Mouse (Mus musculus) Muller cell, postnatal 12 days (primary cell): Measurements from ENCODE around the gene Mdk.

Experiments used
- DNase-seq: peaks from one replicate; pipeline ENCODE4 v3.0.0-alpha.2; 2015; ENCODE audit errors: inconsistent ontology term

The Mdk gene

GRCm38 (mm10) chr2:91958701-91959457 is 26.8 kb upstream of the Mdk start:
- peak; percentile 53 for DNase-seq

GRCm38 (mm10) chr2:91958049-91958448 is 26.0 kb upstream of the Mdk start:
- DNase-seq: no peak

GRCm38 (mm10) chr2:91957096-91957495 is 25.0 kb upstream of the Mdk start:
- peak; percentile 70 for DNase-seq

- DNase-seq: no peak
Observed at GRCm38 (mm10) chr2:91955875-91956274, 23.8 kb upstream of the Mdk start.

- DNase-seq: no peak
Observed at GRCm38 (mm10) chr2:91955121-91955591, 23.1 kb upstream of the Mdk start.

- DNase-seq: peak; percentile 69
Observed at GRCm38 (mm10) chr2:91953825-91954224, 21.7 kb upstream of the Mdk start.

- DNase-seq: peak; percentile 91
Observed at GRCm38 (mm10) chr2:91950275-91951085, 18.4 kb upstream of the Mdk start.

- peak; percentile 80 for DNase-seq
Observed at GRCm38 (mm10) chr2:91949411-91950274, 17.5 kb upstream of the Mdk start.

- no peak for DNase-seq
Observed at GRCm38 (mm10) chr2:91948792-91949241, 16.7 kb upstream of the Mdk start.

- no peak for DNase-seq
Observed at GRCm38 (mm10) chr2:91948151-91948509, 16.0 kb upstream of the Mdk start.

- DNase-seq: peak; percentile 95
Observed at GRCm38 (mm10) chr2:91947397-91948150, 15.5 kb upstream of the Mdk start.

GRCm38 (mm10) chr2:91946836-91947235 is 14.7 kb upstream of the Mdk start:
- DNase-seq: no peak

GRCm38 (mm10) chr2:91945483-91945882 is 13.4 kb upstream of the Mdk start, which contains the start of gene Gm9821:
Gene Gm9821, plus strand, starts transcription at chr2:91945703.
- DNase-seq: no peak

- DNase-seq: no peak
Observed at GRCm38 (mm10) chr2:91944170-91944950, 12.3 kb upstream of the Mdk start.

GRCm38 (mm10) chr2:91942356-91942755 is 10.3 kb upstream of the Mdk start:
- no peak for DNase-seq

GRCm38 (mm10) chr2:91939303-91939935 is 7.3 kb upstream of the Mdk start:
- no peak for DNase-seq

GRCm38 (mm10) chr2:91936154-91936553 is 4.1 kb upstream of the Mdk start:
- DNase-seq: no peak

- DNase-seq: no peak
Observed at GRCm38 (mm10) chr2:91934826-91935525, 2.9 kb upstream of the Mdk start.

GRCm38 (mm10) chr2:91934016-91934415 is 1.9 kb upstream of the Mdk start:
- DNase-seq: no peak
